In genomic region chr15:31091916-31092570, GRCm38 (mm10) we compare ENCODE assay signal across 10 mouse cellular contexts.
DNase-seq lines count a peak whose midpoint lies in the region; ATAC-seq and TF ChIP-seq lines count a peak whose summit lies in the region.
"Had no signal": no experiment of that assay in that cellular context is flagged by ENCODE, and none has a peak within 500 bp of the region (broad histone marks: within the 10 kb centered on the region; RNA-seq: fewer than 3 reads in every experiment).

No protein-coding gene starts in this region.

- H3K9ac ChIP-seq in forebrain, embryonic 15.5 days (replicated peaks) = no peak overlapping the region
- H3K9ac ChIP-seq in ES-E14 (ENCODE audit: insufficient read depth, low read depth, low read length, poor library complexity, severe bottlenecking) = no peak overlapping the region
- H3K9ac ChIP-seq in kidney, embryonic 14.5 days (ENCODE audit: low read depth, low read length) = no peak overlapping the region
- H3K9ac ChIP-seq: embryonic facial prominence, embryonic 15.5 days; liver, embryonic 13.5 days had no signal

- in situ Hi-C loops in ES-E14 (cut with MboI; ENCODE audit: low sequenced_read_pairs in 2 of 2, unreplicated experiment in 2 of 2) = no loop called here

- H3K36me3 ChIP-seq in forebrain, embryonic 15.5 days = no peaks in the 10 kb centered on the region
- H3K36me3 ChIP-seq in forebrain, embryonic 10.5 days (replicated peaks) = no peaks in the 10 kb centered on the region
- H3K36me3 ChIP-seq in ES-E14 (ENCODE audit: control insufficient read depth, insufficient read depth, low read length, poor library complexity, severe bottlenecking) = no peaks in the 10 kb centered on the region
- no peaks in the 10 kb centered on the region for H3K36me3 ChIP-seq in kidney, embryonic 14.5 days (ENCODE audit: control insufficient read depth, insufficient read depth, low read length)
- H3K36me3 ChIP-seq: embryonic facial prominence, embryonic 15.5 days; liver, embryonic 13.5 days had no signal

- no peaks in the 10 kb centered on the region for H3K9me3 ChIP-seq in forebrain, embryonic 15.5 days
- no peaks in the 10 kb centered on the region for H3K9me3 ChIP-seq in forebrain, embryonic 10.5 days
- H3K9me3 ChIP-seq in ES-E14 (ENCODE audit: control insufficient read depth, insufficient read depth, low read depth, low read length) = no peaks in the 10 kb centered on the region
- H3K9me3 ChIP-seq in kidney, embryonic 14.5 days (ENCODE audit: control insufficient read depth, low read length) = no peaks in the 10 kb centered on the region
- H3K9me3 ChIP-seq: embryonic facial prominence, embryonic 15.5 days; liver, embryonic 13.5 days had no signal

- DNase-seq in forebrain, embryonic 10.5 days (ENCODE audit: extremely low spot score, low spot score) = no peak
- no peak for DNase-seq in ES-E14 (ENCODE audit: low read depth, low spot score)
- peak; percentile 71 for DNase-seq in left cerebral cortex, adult 11 months (ENCODE audit: low spot score)
- DNase-seq in thymus, postnatal 0 days (ENCODE audit: low spot score) = no peak
- no peak for DNase-seq in kidney, adult 18-20 months
- DNase-seq: liver, embryonic 13.5 days had no signal

- no peak overlapping the region for H3K27ac ChIP-seq in forebrain, embryonic 15.5 days (replicated peaks)
- H3K27ac ChIP-seq in forebrain, embryonic 10.5 days = no peak overlapping the region
- no peak overlapping the region for H3K27ac ChIP-seq in ES-E14 (ENCODE audit: insufficient read depth, low read depth, low read length, poor library complexity, severe bottlenecking)
- H3K27ac ChIP-seq in embryonic fibroblast, embryonic 13.5 days (ENCODE audit: insufficient read depth, low read length) = peak overlapping the region; percentile 98
- H3K27ac ChIP-seq in kidney, embryonic 14.5 days (ENCODE audit: low read depth, low read length) = no peak overlapping the region
- H3K27ac ChIP-seq: embryonic facial prominence, embryonic 15.5 days; liver, embryonic 13.5 days had no signal

- no peak overlapping the region for H3K4me2 ChIP-seq in forebrain, embryonic 15.5 days (replicated peaks)
- no peak overlapping the region for H3K4me2 ChIP-seq in kidney, embryonic 14.5 days (replicated peaks; ENCODE audit: low read depth, low read length)
- H3K4me2 ChIP-seq: embryonic facial prominence, embryonic 15.5 days; liver, embryonic 13.5 days had no signal

- H3K4me3 ChIP-seq in forebrain, embryonic 15.5 days = no peak overlapping the region
- no peak overlapping the region for H3K4me3 ChIP-seq in forebrain, embryonic 10.5 days
- no peak overlapping the region for H3K4me3 ChIP-seq in ES-E14 (ENCODE audit: insufficient read depth in 1 of 2, low read depth in 1 of 2, low read length in 2 of 2, poor library complexity in 1 of 2, severe bottlenecking in 1 of 2)
- no peak overlapping the region for H3K4me3 ChIP-seq in embryonic fibroblast, embryonic 13.5 days (ENCODE audit: insufficient read depth, low read length)
- H3K4me3 ChIP-seq in kidney, embryonic 14.5 days (ENCODE audit: low read length) = no peak overlapping the region
- H3K4me3 ChIP-seq: embryonic facial prominence, embryonic 15.5 days; liver, embryonic 13.5 days had no signal

- no peaks in the 10 kb centered on the region for H3K27me3 ChIP-seq in forebrain, embryonic 15.5 days
- no peaks in the 10 kb centered on the region for H3K27me3 ChIP-seq in forebrain, embryonic 10.5 days (ENCODE audit: poor library complexity, severe bottlenecking)
- no peaks in the 10 kb centered on the region for H3K27me3 ChIP-seq in kidney, embryonic 14.5 days (ENCODE audit: control insufficient read depth, insufficient read depth, low read length)
- H3K27me3 ChIP-seq: embryonic facial prominence, embryonic 15.5 days; liver, embryonic 13.5 days had no signal

- peak; percentile 85 for ATAC-seq in forebrain, embryonic 15.5 days (replicated peaks)
- ATAC-seq in kidney, embryonic 14.5 days (ENCODE audit: low FRiP score, low TSS enrichment) = no peak

- 39% methylated on average over 5 of the region's 5 CpGs for WGBS in forebrain, embryonic 15.5 days
- WGBS in forebrain, embryonic 10.5 days = 84% methylated on average over 5 of the region's 5 CpGs
- 81% methylated on average over 5 of the region's 5 CpGs for WGBS in kidney, embryonic 14.5 days

- TF ChIP-seq CTCF in embryonic fibroblast, embryonic 13.5 days (IDR thresholded peaks at IDR 0.05; ENCODE audit: borderline replicate concordance, insufficient read depth, low read length) = no peak

- peaks cover 10% of the 10 kb centered on the region for H3K4me1 ChIP-seq in forebrain, embryonic 15.5 days
- H3K4me1 ChIP-seq in forebrain, embryonic 10.5 days = no peaks in the 10 kb centered on the region
- H3K4me1 ChIP-seq in ES-E14 (ENCODE audit: control insufficient read depth in 2 of 2, insufficient read depth in 2 of 2, low read length in 2 of 2, poor library complexity in 1 of 2) = no peaks in the 10 kb centered on the region
- H3K4me1 ChIP-seq in embryonic fibroblast, embryonic 13.5 days (ENCODE audit: control insufficient read depth, insufficient read depth, low read length) = peaks cover 10% of the 10 kb centered on the region
- H3K4me1 ChIP-seq in kidney, embryonic 14.5 days (ENCODE audit: control insufficient read depth, insufficient read depth, low read length) = no peaks in the 10 kb centered on the region
- H3K4me1 ChIP-seq: liver, embryonic 13.5 days had no signal

- TF ChIP-seq POLR2A in embryonic fibroblast, embryonic 13.5 days (IDR thresholded peaks at IDR 0.05; ENCODE audit: low read depth, low read length) = no peak

TF ChIP-seq in ES-E14, 5 proteins besides CTCF, POLR2A, EP300 and RAD21:
- TF ChIP-seq HCFC1 (IDR thresholded peaks at IDR 0.05; ENCODE audit: borderline replicate concordance, insufficient read depth, low read length) (no peak), ZNF384 (IDR thresholded peaks at IDR 0.05; ENCODE audit: low read depth, low read length) (no peak), CHD2 (IDR thresholded peaks at IDR 0.05; ENCODE audit: low read depth, low read length) (no peak), ZC3H11A (IDR thresholded peaks at IDR 0.05; ENCODE audit: borderline replicate concordance, low read depth, low read length) (no peak), MAFK (IDR thresholded peaks at IDR 0.05; ENCODE audit: insufficient read depth, low read depth, low read length) (0 out of 2 replicates have a peak, but pooled peaks have one; percentile 41)
